Mouse (Mus musculus) ES-E14 (cell line): ENCODE data around the gene Ift20.

Experiments
- CHD2 ChIP-seq: IDR thresholded peaks from 2 replicates; pipeline ENCODE4 v1.6.1; 2014; ENCODE audit warnings: mild to moderate bottlenecking, low read depth, low read length, inconsistent platforms
- HCFC1 ChIP-seq: IDR thresholded peaks from 2 replicates; pipeline ENCODE4 v1.6.1; 2012; ENCODE audit warnings: low read length, inconsistent platforms, borderline replicate concordance; ENCODE audit not compliant: insufficient read depth
- MAFK ChIP-seq: IDR thresholded peaks from 2 replicates; pipeline ENCODE4 v1.6.1; 2014; ENCODE audit warnings: mild to moderate bottlenecking, low read depth, low read length, inconsistent platforms; ENCODE audit not compliant: insufficient read depth
- ZC3H11A ChIP-seq: IDR thresholded peaks from 2 replicates; pipeline ENCODE4 v1.6.1; 2012; ENCODE audit warnings: low read depth, mild to moderate bottlenecking, inconsistent platforms, low read length, borderline replicate concordance
- ZNF384 ChIP-seq: IDR thresholded peaks from 2 replicates; pipeline ENCODE4 v1.6.1; 2012; ENCODE audit warnings: low read depth, low read length, inconsistent platforms

GRCm38 (mm10) chr11:78555623-78556022 lies 19.5 kb downstream of the Ift20 start:
- TF ChIP-seq ZC3H11A (no peak), ZNF384 (no peak), HCFC1 (no peak), CHD2 (no peak), MAFK (no peak)
